Mouse (Mus musculus): ENCODE data around the gene Stk19.
A peak's percentile ranks its signal among the peaks of the same experiment; 100 is the strongest.
"Not testable (repeated sequence)": the region's sequence is repeated elsewhere in the genome, so short reads cannot be mapped to it uniquely, and the experiment has no call there.

Stk19 gene

GRCm38 (mm10) chr17:34840736-34841307, 4.1 kb upstream of the Stk19 start:
- no peak for DNase-seq

- DNase-seq: no peak
These were observed 2.0 kb upstream of the Stk19 start for GRCm38 (mm10) chr17:34838785-34839184.

GRCm38 (mm10) chr17:34837464-34838324, 949 bp upstream of the Stk19 start:
- DNase-seq: peak in 1 of 2 experiments; percentile 45

- DNase-seq: no peak
These were observed 440 bp downstream of the Stk19 start for GRCm38 (mm10) chr17:34836155-34836855.

GRCm38 (mm10) chr17:34830776-34831175, 6.0 kb downstream of the Stk19 start:
- DNase-seq: not testable (repeated sequence)

GRCm38 (mm10) chr17:34814818-34815370, 21.9 kb downstream of the Stk19 start:
- peak in 1 of 2 experiments; percentile 32 for DNase-seq

GRCm38 (mm10) chr17:34813747-34814146, 23.0 kb downstream of the Stk19 start:
- peak in 1 of 2 experiments; percentile 32 for DNase-seq

GRCm38 (mm10) chr17:34811275-34811674, 25.5 kb downstream of the Stk19 start:
- no peak for DNase-seq

- DNase-seq: not testable (repeated sequence)
These were observed 25.9 kb downstream of the Stk19 start for GRCm38 (mm10) chr17:34810811-34811210.

- DNase-seq: not testable (repeated sequence)
These were observed 26.3 kb downstream of the Stk19 start for GRCm38 (mm10) chr17:34810411-34810810.

- DNase-seq: no peak
These were observed 28.0 kb downstream of the Stk19 start for GRCm38 (mm10) chr17:34808599-34809205.

GRCm38 (mm10) chr17:34807176-34807575, 29.6 kb downstream of the Stk19 start:
- DNase-seq: no peak

- DNase-seq: no peak
These were observed 31.7 kb downstream of the Stk19 start for GRCm38 (mm10) chr17:34804871-34805562.

- not testable (repeated sequence) for DNase-seq
These were observed 32.4 kb downstream of the Stk19 start, which contains the start of gene Cyp21a1 for GRCm38 (mm10) chr17:34804301-34804700. Gene Cyp21a1, minus strand, starts transcription at chr17:34804561.

GRCm38 (mm10) chr17:34803367-34803766, 33.4 kb downstream of the Stk19 start:
- not testable (repeated sequence) for DNase-seq

GRCm38 (mm10) chr17:34802756-34803155, 34.0 kb downstream of the Stk19 start:
- not testable (repeated sequence) for DNase-seq

GRCm38 (mm10) chr17:34800781-34801305, 35.9 kb downstream of the Stk19 start:
- not testable (repeated sequence) for DNase-seq

GRCm38 (mm10) chr17:34799531-34799925, 37.2 kb downstream of the Stk19 start:
- DNase-seq: no peak

- no peak for DNase-seq
These were observed 37.7 kb downstream of the Stk19 start for GRCm38 (mm10) chr17:34798866-34799530.

GRCm38 (mm10) chr17:34798071-34798470, 38.7 kb downstream of the Stk19 start:
- not testable (repeated sequence) for DNase-seq

Data from kidney, adult 8-10 months (tissue).